Mouse (Mus musculus) layer of hippocampus, postnatal 36 days (tissue): ENCODE results near the gene Tmem106c. TPM values are rescaled to one million over a fixed set of nuclear protein-coding genes. Genes with fewer than 3 reads are reported as not detected.
A peak's percentile ranks its signal among the peaks of the same experiment; 100 is the strongest.

ENCODE experiments used
- DNase-seq, 2 experiments: peaks; one replicate each; pipeline ENCODE4 v3.0.0; 2022
- total RNA-seq, 2 experiments: library from RNA; stranded (reverse); gene quantifications; 2 replicates each; pipeline ENCODE4 v1.2.3; 2021

The Tmem106c gene
- total RNA-seq, 2 experiments from 2014 or later, result 29.1 to 30.4 TPM

GRCm38 (mm10) chr15:98002113-98002990 is 38.4 kb downstream of the Tmem106c start:
- DNase-seq, result peak; percentile 14 to 36

GRCm38 (mm10) chr15:98002991-98003821 is 39.2 kb downstream of the Tmem106c start:
- no peak for DNase-seq

GRCm38 (mm10) chr15:98003822-98004739 is 40.1 kb downstream of the Tmem106c start, which contains the start of gene Col2a1:
Gene Col2a1, minus strand, starts transcription at chr15:98004695.
- no peak for DNase-seq

- no peak for DNase-seq
Measured at GRCm38 (mm10) chr15:98004740-98005159, 40.8 kb downstream of the Tmem106c start.

GRCm38 (mm10) chr15:98005181-98005580 is 41.2 kb downstream of the Tmem106c start:
- DNase-seq, result no peak

GRCm38 (mm10) chr15:98012810-98013209 is 48.8 kb downstream of the Tmem106c start:
- no peak for DNase-seq

- DNase-seq, result no peak
Measured at GRCm38 (mm10) chr15:98017925-98018324, 53.9 kb downstream of the Tmem106c start.

- DNase-seq, result no peak
Measured at GRCm38 (mm10) chr15:98019047-98019446, 55.0 kb downstream of the Tmem106c start.

Other genes with a start within 250 kb of the Tmem106c start
- under 1 TPM; 0.27 to 0.71 TPM for gene Endou, start 232.9 kb upstream of the Tmem106c start, total RNA-seq
- 10 to 100 TPM; 41.0 to 59.9 TPM for gene Rapgef3, start 196.2 kb upstream of the Tmem106c start, total RNA-seq
- gene Slc48a1, start 185.7 kb upstream of the Tmem106c start, total RNA-seq, result 100 to 1,000 TPM; 133 to 137 TPM
- gene Hdac7, start 119.7 kb upstream of the Tmem106c start, total RNA-seq, result 10 to 100 TPM; 21.3 to 25.0 TPM
- gene Vdr, start 53.6 kb upstream of the Tmem106c start, total RNA-seq, result under 1 TPM; 0.30 to 0.37 TPM
- gene Col2a1, start 40.5 kb downstream of the Tmem106c start, total RNA-seq, result under 1 TPM; 0.47 to 0.48 TPM
- gene Pfkm, start 128.4 kb downstream of the Tmem106c start, total RNA-seq, result 100 to 1,000 TPM; 305 to 384 TPM
- 10 to 100 TPM; 12.3 to 14.2 TPM for gene Senp1, start 129.5 kb downstream of the Tmem106c start, total RNA-seq
- gene Asb8, start 201.4 kb downstream of the Tmem106c start, total RNA-seq, result 10 to 100 TPM; 46.6 to 52.1 TPM
- gene Ccdc184, start 203.0 kb downstream of the Tmem106c start, total RNA-seq, result 10 to 100 TPM; 11.1 to 11.6 TPM
- gene Olfr288, start 231.3 kb downstream of the Tmem106c start, total RNA-seq, result under 1 TPM; 0.18 to 0.40 TPM